Mouse (Mus musculus) MEL-GATA-1-ER (cell line): Measurements from ENCODE around the gene Xpo6.
A peak's percentile ranks its signal among the peaks of the same experiment; 100 is the strongest.

Experiments
- DNase-seq: peaks from one replicate; pipeline ENCODE4 v3.0.0-alpha.2; 2012; ENCODE audit warnings: low read depth; ENCODE audit errors: extremely low read depth

Xpo6 gene

GRCm38 (mm10) chr7:126200178-126200996 is at the start of gene Xpo6:
Xpo6 (minus strand) TSS chr7:126200501.
- peak; percentile 78 for DNase-seq

- no peak for DNase-seq
These were observed 49.7 kb upstream of the Xpo6 start for GRCm38 (mm10) chr7:126249986-126250385.

- no peak for DNase-seq
These were observed 48.8 kb upstream of the Xpo6 start for GRCm38 (mm10) chr7:126249146-126249545.

- no peak for DNase-seq
These were observed 48.4 kb upstream of the Xpo6 start for GRCm38 (mm10) chr7:126248641-126249141.

GRCm38 (mm10) chr7:126248088-126248487 is 47.8 kb upstream of the Xpo6 start:
- DNase-seq, result no peak

- DNase-seq, result peak; percentile 61
These were observed 44.0 kb upstream of the Xpo6 start for GRCm38 (mm10) chr7:126244168-126244750.

- DNase-seq, result peak; percentile 15
These were observed 40.6 kb upstream of the Xpo6 start for GRCm38 (mm10) chr7:126240814-126241360.

GRCm38 (mm10) chr7:126236794-126237192 is 36.5 kb upstream of the Xpo6 start:
- DNase-seq, result no peak

GRCm38 (mm10) chr7:126236083-126236793 is 35.9 kb upstream of the Xpo6 start:
- DNase-seq, result no peak

- DNase-seq, result no peak
These were observed 34.3 kb upstream of the Xpo6 start for GRCm38 (mm10) chr7:126234611-126235010.

- DNase-seq, result no peak
These were observed 32.2 kb upstream of the Xpo6 start for GRCm38 (mm10) chr7:126232345-126233071.

GRCm38 (mm10) chr7:126230357-126231148 is 30.3 kb upstream of the Xpo6 start:
- DNase-seq, result peak; percentile 78

- no peak for DNase-seq
These were observed 25.8 kb upstream of the Xpo6 start for GRCm38 (mm10) chr7:126226136-126226535.

GRCm38 (mm10) chr7:126222753-126223152 is 22.5 kb upstream of the Xpo6 start:
- no peak for DNase-seq

- no peak for DNase-seq
These were observed 20.3 kb upstream of the Xpo6 start for GRCm38 (mm10) chr7:126220611-126221010.

GRCm38 (mm10) chr7:126218311-126218710 is 18.0 kb upstream of the Xpo6 start:
- DNase-seq, result no peak

GRCm38 (mm10) chr7:126216867-126217266 is 16.6 kb upstream of the Xpo6 start:
- no peak for DNase-seq

- DNase-seq, result no peak
These were observed 10.6 kb upstream of the Xpo6 start for GRCm38 (mm10) chr7:126210856-126211255.

GRCm38 (mm10) chr7:126200997-126201345 is 670 bp upstream of the Xpo6 start:
- no peak for DNase-seq

GRCm38 (mm10) chr7:126199691-126200102 is 604 bp downstream of the Xpo6 start:
- peak; percentile 25 for DNase-seq
